Mouse (Mus musculus): Measurements from ENCODE around the gene Ccl28. TPM values are rescaled to one million over a fixed set of nuclear protein-coding genes. Genes with fewer than 3 reads are reported as not detected.
"Not testable (repeated sequence)": the region's sequence is repeated elsewhere in the genome, so short reads cannot be mapped to it uniquely, and the experiment has no call there.

Gene Ccl28
- polyA plus RNA-seq, 1 experiment from 2014 or later: 0.20 TPM

- not testable (repeated sequence) for H3K36me3 ChIP-seq (ENCODE audit: control insufficient read depth, insufficient read depth, low read length); H3K27me3 ChIP-seq (ENCODE audit: control insufficient read depth, insufficient read depth, low read depth, low read length); H3K4me3 ChIP-seq (ENCODE audit: low read depth, low read length); H3K4me2 ChIP-seq (ENCODE audit: low read length); H3K9ac ChIP-seq (ENCODE audit: low read depth, low read length); H3K4me1 ChIP-seq (ENCODE audit: control insufficient read depth, insufficient read depth, low read length); H3K9me3 ChIP-seq (replicated peaks; ENCODE audit: control insufficient read depth, low read length, poor library complexity, severe bottlenecking); ATAC-seq; H3K27ac ChIP-seq (ENCODE audit: low read length)
- WGBS: 54% methylated on average over 4 of the region's 9 CpGs
Measured at GRCm38 (mm10) chr13:119661420-119661819, 37.8 kb downstream of the Ccl28 start.

GRCm38 (mm10) chr13:119678794-119679193, 55.2 kb downstream of the Ccl28 start:
- H3K4me3 ChIP-seq (ENCODE audit: low read depth, low read length): no peak overlapping the region
- H3K36me3 ChIP-seq (ENCODE audit: control insufficient read depth, insufficient read depth, low read length): no peaks in the 10 kb centered on the region
- no peak overlapping the region for H3K4me2 ChIP-seq (ENCODE audit: low read length)
- ATAC-seq: no peak
- no peak overlapping the region for H3K9ac ChIP-seq (ENCODE audit: low read depth, low read length)
- H3K9me3 ChIP-seq (replicated peaks; ENCODE audit: control insufficient read depth, low read length, poor library complexity, severe bottlenecking): no peaks in the 10 kb centered on the region
- H3K4me1 ChIP-seq (ENCODE audit: control insufficient read depth, insufficient read depth, low read length): no peaks in the 10 kb centered on the region
- H3K27me3 ChIP-seq (ENCODE audit: control insufficient read depth, insufficient read depth, low read depth, low read length): no peaks in the 10 kb centered on the region
- WGBS: 90% methylated on average over 8 of the region's 8 CpGs
- no peak overlapping the region for H3K27ac ChIP-seq (ENCODE audit: low read length)

- Histone ChIP-seq H3K4me3 (ENCODE audit: low read depth, low read length) (no peak overlapping the region), H3K9ac (ENCODE audit: low read depth, low read length) (no peak overlapping the region), H3K27ac (ENCODE audit: low read length) (no peak overlapping the region), H3K4me2 (ENCODE audit: low read length) (no peak overlapping the region), H3K9me3 (replicated peaks; ENCODE audit: control insufficient read depth, low read length, poor library complexity, severe bottlenecking) (no peaks in the 10 kb centered on the region), H3K27me3 (ENCODE audit: control insufficient read depth, insufficient read depth, low read depth, low read length) (no peaks in the 10 kb centered on the region), H3K4me1 (ENCODE audit: control insufficient read depth, insufficient read depth, low read length) (no peaks in the 10 kb centered on the region), H3K36me3 (ENCODE audit: control insufficient read depth, insufficient read depth, low read length) (no peaks in the 10 kb centered on the region)
- 81% methylated on average over 2 of the region's 2 CpGs for WGBS
- no peak for ATAC-seq
Measured at GRCm38 (mm10) chr13:119679721-119680120, 56.1 kb downstream of the Ccl28 start.

GRCm38 (mm10) chr13:119681161-119681560, 57.5 kb downstream of the Ccl28 start:
- no peaks in the 10 kb centered on the region for H3K9me3 ChIP-seq (replicated peaks; ENCODE audit: control insufficient read depth, low read length, poor library complexity, severe bottlenecking)
- no peak for ATAC-seq
- 72% methylated on average over 3 of the region's 3 CpGs for WGBS

GRCm38 (mm10) chr13:119684416-119685177, 61.0 kb downstream of the Ccl28 start:
- WGBS: 88% methylated on average over 11 of the region's 11 CpGs
- peaks cover 11% of the 10 kb centered on the region for H3K4me1 ChIP-seq (ENCODE audit: control insufficient read depth, insufficient read depth, low read length)
- H3K36me3 ChIP-seq (ENCODE audit: control insufficient read depth, insufficient read depth, low read length): no peaks in the 10 kb centered on the region
- ATAC-seq: no peak
- no peak overlapping the region for H3K9ac ChIP-seq (ENCODE audit: low read depth, low read length)
- no peaks in the 10 kb centered on the region for H3K27me3 ChIP-seq (ENCODE audit: control insufficient read depth, insufficient read depth, low read depth, low read length)
- H3K4me3 ChIP-seq (ENCODE audit: low read depth, low read length): no peak overlapping the region
- H3K4me2 ChIP-seq (ENCODE audit: low read length): no peak overlapping the region
- no peak overlapping the region for H3K27ac ChIP-seq (ENCODE audit: low read length)
- no peaks in the 10 kb centered on the region for H3K9me3 ChIP-seq (replicated peaks; ENCODE audit: control insufficient read depth, low read length, poor library complexity, severe bottlenecking)

More at GRCm38 (mm10) chr13:119681161-119681560, 57.5 kb downstream of the Ccl28 start:
- no peak overlapping the region for H3K4me3 ChIP-seq (ENCODE audit: low read depth, low read length)
- H3K4me2 ChIP-seq (ENCODE audit: low read length): no peak overlapping the region
- no peaks in the 10 kb centered on the region for H3K36me3 ChIP-seq (ENCODE audit: control insufficient read depth, insufficient read depth, low read length)
- H3K27me3 ChIP-seq (ENCODE audit: control insufficient read depth, insufficient read depth, low read depth, low read length): no peaks in the 10 kb centered on the region
- H3K4me1 ChIP-seq (ENCODE audit: control insufficient read depth, insufficient read depth, low read length): no peaks in the 10 kb centered on the region
- no peak overlapping the region for H3K27ac ChIP-seq (ENCODE audit: low read length)
- no peak overlapping the region for H3K9ac ChIP-seq (ENCODE audit: low read depth, low read length)

GRCm38 (mm10) chr13:119689709-119690038, 66.1 kb downstream of the Ccl28 start:
- Histone ChIP-seq H3K9ac (ENCODE audit: low read depth, low read length) (no peak overlapping the region), H3K9me3 (replicated peaks; ENCODE audit: control insufficient read depth, low read length, poor library complexity, severe bottlenecking) (no peaks in the 10 kb centered on the region)
- WGBS: 8% methylated on average over 5 of the region's 5 CpGs

GRCm38 (mm10) chr13:119690039-119690728, 66.6 kb downstream of the Ccl28 start, which contains the start of gene Hmgcs1:
Hmgcs1 (plus strand) TSS chr13:119690379.
- peak within 1 kb of the TSS; percentile 100 for H3K27ac ChIP-seq (ENCODE audit: low read length)
- H3K4me3 ChIP-seq (ENCODE audit: low read depth, low read length): peak within 1 kb of the TSS; percentile 94
- WGBS: 0% methylated on average over 55 of the region's 59 CpGs
- peak within 1 kb of the TSS; percentile 99 for H3K9ac ChIP-seq (ENCODE audit: low read depth, low read length)
- 0 out of 2 replicates have a peak, but pooled peaks cover 2% of the 10 kb centered on the region for H3K36me3 ChIP-seq (ENCODE audit: control insufficient read depth, insufficient read depth, low read length)
- H3K4me1 ChIP-seq (ENCODE audit: control insufficient read depth, insufficient read depth, low read length): peaks cover 42% of the 10 kb centered on the region
- peak within 1 kb of the TSS; percentile 81 for H3K4me2 ChIP-seq (ENCODE audit: low read length)
- H3K9me3 ChIP-seq (replicated peaks; ENCODE audit: control insufficient read depth, low read length, poor library complexity, severe bottlenecking): no peaks in the 10 kb centered on the region
- H3K27me3 ChIP-seq (ENCODE audit: control insufficient read depth, insufficient read depth, low read depth, low read length): no peaks in the 10 kb centered on the region
- ATAC-seq: peak; percentile 99

More at GRCm38 (mm10) chr13:119689709-119690038, 66.1 kb downstream of the Ccl28 start:
- Histone ChIP-seq H3K27ac (ENCODE audit: low read length) (peak overlapping the region; percentile 90), H3K4me1 (ENCODE audit: control insufficient read depth, insufficient read depth, low read length) (peaks cover 38% of the 10 kb centered on the region), H3K4me3 (ENCODE audit: low read depth, low read length) (peak overlapping the region; percentile 94), H3K4me2 (ENCODE audit: low read length) (peak overlapping the region; percentile 54), H3K36me3 (ENCODE audit: control insufficient read depth, insufficient read depth, low read length) (no peaks in the 10 kb centered on the region), H3K27me3 (ENCODE audit: control insufficient read depth, insufficient read depth, low read depth, low read length) (no peaks in the 10 kb centered on the region)
- no peak for ATAC-seq

- no peak; the same call in 1 of the 2 replicates for ATAC-seq
- Histone ChIP-seq H3K9ac (ENCODE audit: low read depth, low read length) (peak overlapping the region; percentile 99), H3K4me2 (ENCODE audit: low read length) (peak overlapping the region; percentile 81), H3K4me3 (ENCODE audit: low read depth, low read length) (peak overlapping the region; percentile 94), H3K27ac (ENCODE audit: low read length) (peak overlapping the region; percentile 100), H3K36me3 (ENCODE audit: control insufficient read depth, insufficient read depth, low read length) (0 out of 2 replicates have a peak, but pooled peaks cover 2% of the 10 kb centered on the region), H3K27me3 (ENCODE audit: control insufficient read depth, insufficient read depth, low read depth, low read length) (no peaks in the 10 kb centered on the region), H3K4me1 (ENCODE audit: control insufficient read depth, insufficient read depth, low read length) (peaks cover 48% of the 10 kb centered on the region), H3K9me3 (replicated peaks; ENCODE audit: control insufficient read depth, low read length, poor library complexity, severe bottlenecking) (no peaks in the 10 kb centered on the region)
- 0% methylated on average over 7 of the region's 7 CpGs for WGBS
Measured at GRCm38 (mm10) chr13:119690876-119691620, 67.4 kb downstream of the Ccl28 start.
